Mouse (Mus musculus): ENCODE results near the gene Top1. TPM values are rescaled to one million over a fixed set of nuclear protein-coding genes. Genes with fewer than 3 reads are reported as not detected.

Gene Top1
- polyA plus RNA-seq, 1 experiment from 2014 or later: 101 TPM

DNA sequence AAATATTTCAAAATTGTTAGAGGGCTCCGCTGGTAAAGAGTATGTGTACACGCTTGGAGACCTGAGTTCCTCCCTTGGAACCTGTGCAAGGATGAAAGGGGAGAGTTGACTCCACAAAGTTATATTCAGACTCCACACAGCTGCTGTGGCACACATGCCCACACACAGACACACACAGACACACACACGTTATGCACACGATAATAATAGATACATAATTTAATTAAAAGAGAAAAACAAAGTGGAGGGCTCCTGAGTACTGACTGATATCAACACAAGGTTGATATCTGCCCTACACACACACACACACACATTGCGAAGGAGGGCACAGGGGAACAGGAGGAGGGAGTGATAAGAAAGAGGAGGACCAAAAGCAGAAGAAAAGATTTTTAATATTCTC, 26.4 kb upstream of the Top1 start:
- WGBS: 87% methylated on average over 5 of the region's 5 CpGs

DNA sequence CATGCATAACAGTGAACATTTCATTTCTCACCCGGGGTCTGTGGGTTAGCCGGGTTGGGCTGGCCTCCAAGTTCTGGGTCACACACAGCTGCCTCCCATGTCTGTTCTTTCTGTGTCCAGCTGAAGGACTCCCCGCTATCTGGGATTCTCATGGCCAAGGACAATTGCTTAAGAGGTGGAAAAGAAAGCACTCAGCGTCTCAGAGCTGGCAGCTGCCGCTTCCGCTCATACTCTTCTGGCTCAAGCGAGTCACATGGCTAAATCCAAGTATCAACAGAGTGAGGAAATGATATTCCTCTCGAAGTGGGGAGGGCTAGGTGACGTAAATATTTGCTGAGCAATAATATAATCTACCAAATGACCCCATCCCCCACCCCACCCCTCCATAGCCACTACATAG, 25.9 kb upstream of the Top1 start:
- Histone ChIP-seq H3K9me3 (ENCODE audit: control insufficient read depth, low read length) (no peaks in the 10 kb centered on the region), H3K9ac (replicated peaks; ENCODE audit: low read depth, low read length) (no peak overlapping the region), H3K27me3 (replicated peaks; ENCODE audit: control insufficient read depth, insufficient read depth, low read length) (no peaks in the 10 kb centered on the region), H3K27ac (ENCODE audit: low read length) (no peak overlapping the region), H3K36me3 (ENCODE audit: control insufficient read depth, insufficient read depth) (no peaks in the 10 kb centered on the region), H3K4me2 (ENCODE audit: low read length) (no peak overlapping the region), H3K4me1 (replicated peaks; ENCODE audit: control insufficient read depth, insufficient read depth, low read length) (peaks cover 40% of the 10 kb centered on the region), H3K4me3 (replicated peaks; ENCODE audit: low read length) (no peak overlapping the region)
- WGBS: 41% methylated on average over 9 of the region's 9 CpGs
- ATAC-seq: no peak

More for the DNA sequence above, 26.4 kb upstream of the Top1 start:
- H3K27me3 ChIP-seq (replicated peaks; ENCODE audit: control insufficient read depth, insufficient read depth, low read length): no peaks in the 10 kb centered on the region
- no peak overlapping the region; the same call in 1 of the 2 replicates for H3K27ac ChIP-seq (ENCODE audit: low read length)
- no peak overlapping the region for H3K9ac ChIP-seq (replicated peaks; ENCODE audit: low read depth, low read length)
- no peak for ATAC-seq
- peaks cover 40% of the 10 kb centered on the region for H3K4me1 ChIP-seq (replicated peaks; ENCODE audit: control insufficient read depth, insufficient read depth, low read length)
- no peak overlapping the region for H3K4me3 ChIP-seq (replicated peaks; ENCODE audit: low read length)
- no peak overlapping the region for H3K4me2 ChIP-seq (ENCODE audit: low read length)
- no peaks in the 10 kb centered on the region for H3K9me3 ChIP-seq (ENCODE audit: control insufficient read depth, low read length)
- H3K36me3 ChIP-seq (ENCODE audit: control insufficient read depth, insufficient read depth): no peaks in the 10 kb centered on the region

- Histone ChIP-seq H3K36me3 (ENCODE audit: control insufficient read depth, insufficient read depth) (no peaks in the 10 kb centered on the region), H3K4me2 (ENCODE audit: low read length) (no peak overlapping the region), H3K27me3 (replicated peaks; ENCODE audit: control insufficient read depth, insufficient read depth, low read length) (no peaks in the 10 kb centered on the region), H3K9me3 (ENCODE audit: control insufficient read depth, low read length) (no peaks in the 10 kb centered on the region), H3K4me1 (replicated peaks; ENCODE audit: control insufficient read depth, insufficient read depth, low read length) (peaks cover 40% of the 10 kb centered on the region), H3K4me3 (replicated peaks; ENCODE audit: low read length) (no peak overlapping the region), H3K27ac (ENCODE audit: low read length) (no peak overlapping the region), H3K9ac (replicated peaks; ENCODE audit: low read depth, low read length) (no peak overlapping the region)
- no peak for ATAC-seq
- 60% methylated on average over 6 of the region's 6 CpGs for WGBS
These were observed 25.3 kb upstream of the Top1 start for GRCm38 (mm10) chr2:160620279-160620963.

- no peaks in the 10 kb centered on the region for H3K9me3 ChIP-seq (ENCODE audit: control insufficient read depth, low read length)
- no peak overlapping the region for H3K27ac ChIP-seq (ENCODE audit: low read length)
- H3K27me3 ChIP-seq (replicated peaks; ENCODE audit: control insufficient read depth, insufficient read depth, low read length): no peaks in the 10 kb centered on the region
- peak; percentile 41 for ATAC-seq
- H3K4me2 ChIP-seq (ENCODE audit: low read length): no peak overlapping the region
- no peak overlapping the region for H3K9ac ChIP-seq (replicated peaks; ENCODE audit: low read depth, low read length)
- H3K4me3 ChIP-seq (replicated peaks; ENCODE audit: low read length): no peak overlapping the region
- H3K4me1 ChIP-seq (replicated peaks; ENCODE audit: control insufficient read depth, insufficient read depth, low read length): peaks cover 40% of the 10 kb centered on the region
- WGBS: 49% methylated on average over 11 of the region's 11 CpGs
- no peaks in the 10 kb centered on the region for H3K36me3 ChIP-seq (ENCODE audit: control insufficient read depth, insufficient read depth)
These were observed 24.7 kb upstream of the Top1 start for GRCm38 (mm10) chr2:160621001-160621448.

DNA sequence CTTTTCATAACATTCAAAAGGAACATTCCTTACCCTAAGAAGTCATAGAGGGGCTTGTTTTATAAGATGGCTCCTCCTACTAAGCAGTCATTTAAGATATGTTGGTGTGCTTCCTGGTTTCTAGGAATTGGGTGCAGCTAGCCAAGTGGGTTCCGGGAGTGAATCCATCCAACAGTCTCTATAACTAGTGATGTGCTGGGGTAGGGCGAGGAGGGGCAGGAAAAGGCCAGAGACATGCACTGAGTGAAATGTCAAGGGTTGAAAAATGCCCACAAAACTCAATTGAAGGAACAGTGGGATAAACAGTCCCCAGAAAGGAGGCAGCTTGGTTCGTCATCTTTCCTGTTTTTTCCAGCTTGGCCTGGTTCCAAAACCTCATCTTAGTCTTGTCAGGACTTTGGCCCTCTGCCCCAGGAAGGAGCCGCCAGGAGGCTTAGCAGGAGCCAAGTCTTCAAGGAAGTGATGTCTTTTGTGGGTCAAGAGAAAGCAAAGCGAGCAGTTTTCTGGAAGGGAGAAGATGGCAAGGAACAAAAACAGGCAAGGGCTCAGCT, 24.0 kb upstream of the Top1 start:
- peak overlapping the region; percentile 59; the same call in 1 of the 2 replicates for H3K27ac ChIP-seq (ENCODE audit: low read length)
- no peak overlapping the region for H3K4me3 ChIP-seq (replicated peaks; ENCODE audit: low read length)

DNA sequence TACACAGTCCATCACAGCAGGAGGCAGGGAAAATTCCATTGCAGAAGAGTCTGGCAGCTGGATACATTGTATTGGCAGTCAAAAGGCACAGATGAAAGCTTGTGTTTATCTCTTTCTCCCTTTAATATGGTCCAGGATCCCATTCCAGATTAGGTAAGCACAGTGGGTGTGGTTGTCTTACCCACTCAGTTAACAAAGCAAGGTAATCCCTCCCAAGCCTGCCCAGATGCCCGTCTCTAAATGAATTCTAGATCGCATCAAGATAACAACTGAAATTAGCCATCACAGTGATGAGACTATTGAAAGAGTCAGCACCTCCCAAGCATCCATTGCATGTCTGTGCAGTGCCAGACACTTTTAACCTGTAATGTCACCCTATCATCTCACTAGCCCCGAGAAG, 23.0 kb upstream of the Top1 start:
- H3K27ac ChIP-seq (ENCODE audit: low read length): no peak overlapping the region
- WGBS: 82% methylated on average over 3 of the region's 3 CpGs

More for the DNA sequence above, 24.0 kb upstream of the Top1 start:
- no peak overlapping the region for H3K9ac ChIP-seq (replicated peaks; ENCODE audit: low read depth, low read length)
- WGBS: 33% methylated on average over 5 of the region's 5 CpGs
- peaks cover 40% of the 10 kb centered on the region for H3K4me1 ChIP-seq (replicated peaks; ENCODE audit: control insufficient read depth, insufficient read depth, low read length)
- H3K9me3 ChIP-seq (ENCODE audit: control insufficient read depth, low read length): no peaks in the 10 kb centered on the region
- H3K4me2 ChIP-seq (ENCODE audit: low read length): no peak overlapping the region
- H3K36me3 ChIP-seq (ENCODE audit: control insufficient read depth, insufficient read depth): no peaks in the 10 kb centered on the region
- H3K27me3 ChIP-seq (replicated peaks; ENCODE audit: control insufficient read depth, insufficient read depth, low read length): no peaks in the 10 kb centered on the region
- ATAC-seq: peak; percentile 64

DNA sequence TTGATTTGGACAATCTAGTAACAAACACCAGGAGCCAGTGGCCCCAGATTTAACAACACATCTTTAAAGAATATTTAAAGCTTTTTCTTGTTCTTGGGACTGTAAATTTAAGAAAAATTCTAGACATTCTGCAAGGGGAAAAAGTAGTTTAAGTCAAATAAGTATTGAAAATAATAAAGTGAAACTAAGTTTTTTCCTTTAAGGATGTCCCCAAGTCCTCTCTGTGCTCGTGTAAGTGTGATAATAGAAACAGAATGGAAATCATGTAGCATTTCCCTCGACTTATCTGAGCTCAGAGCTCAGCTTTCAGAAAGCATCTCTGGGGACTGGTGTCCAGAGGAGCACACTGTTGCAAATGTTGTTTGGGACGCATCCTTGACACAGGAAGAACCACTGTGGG, 21.9 kb upstream of the Top1 start:
- Histone ChIP-seq H3K4me1 (replicated peaks; ENCODE audit: control insufficient read depth, insufficient read depth, low read length) (peaks cover 34% of the 10 kb centered on the region), H3K27ac (ENCODE audit: low read length) (no peak overlapping the region), H3K9ac (replicated peaks; ENCODE audit: low read depth, low read length) (no peak overlapping the region), H3K27me3 (replicated peaks; ENCODE audit: control insufficient read depth, insufficient read depth, low read length) (no peaks in the 10 kb centered on the region), H3K9me3 (ENCODE audit: control insufficient read depth, low read length) (no peaks in the 10 kb centered on the region), H3K36me3 (ENCODE audit: control insufficient read depth, insufficient read depth) (no peaks in the 10 kb centered on the region), H3K4me3 (replicated peaks; ENCODE audit: low read length) (no peak overlapping the region), H3K4me2 (ENCODE audit: low read length) (no peak overlapping the region)
- 86% methylated on average over 3 of the region's 3 CpGs for WGBS
- no peak for ATAC-seq

More for the DNA sequence above, 23.0 kb upstream of the Top1 start:
- H3K27me3 ChIP-seq (replicated peaks; ENCODE audit: control insufficient read depth, insufficient read depth, low read length): no peaks in the 10 kb centered on the region
- H3K4me2 ChIP-seq (ENCODE audit: low read length): no peak overlapping the region
- no peaks in the 10 kb centered on the region for H3K9me3 ChIP-seq (ENCODE audit: control insufficient read depth, low read length)
- H3K36me3 ChIP-seq (ENCODE audit: control insufficient read depth, insufficient read depth): no peaks in the 10 kb centered on the region
- H3K4me1 ChIP-seq (replicated peaks; ENCODE audit: control insufficient read depth, insufficient read depth, low read length): peaks cover 40% of the 10 kb centered on the region
- no peak overlapping the region for H3K9ac ChIP-seq (replicated peaks; ENCODE audit: low read depth, low read length)
- no peak overlapping the region for H3K4me3 ChIP-seq (replicated peaks; ENCODE audit: low read length)
- no peak for ATAC-seq

DNA sequence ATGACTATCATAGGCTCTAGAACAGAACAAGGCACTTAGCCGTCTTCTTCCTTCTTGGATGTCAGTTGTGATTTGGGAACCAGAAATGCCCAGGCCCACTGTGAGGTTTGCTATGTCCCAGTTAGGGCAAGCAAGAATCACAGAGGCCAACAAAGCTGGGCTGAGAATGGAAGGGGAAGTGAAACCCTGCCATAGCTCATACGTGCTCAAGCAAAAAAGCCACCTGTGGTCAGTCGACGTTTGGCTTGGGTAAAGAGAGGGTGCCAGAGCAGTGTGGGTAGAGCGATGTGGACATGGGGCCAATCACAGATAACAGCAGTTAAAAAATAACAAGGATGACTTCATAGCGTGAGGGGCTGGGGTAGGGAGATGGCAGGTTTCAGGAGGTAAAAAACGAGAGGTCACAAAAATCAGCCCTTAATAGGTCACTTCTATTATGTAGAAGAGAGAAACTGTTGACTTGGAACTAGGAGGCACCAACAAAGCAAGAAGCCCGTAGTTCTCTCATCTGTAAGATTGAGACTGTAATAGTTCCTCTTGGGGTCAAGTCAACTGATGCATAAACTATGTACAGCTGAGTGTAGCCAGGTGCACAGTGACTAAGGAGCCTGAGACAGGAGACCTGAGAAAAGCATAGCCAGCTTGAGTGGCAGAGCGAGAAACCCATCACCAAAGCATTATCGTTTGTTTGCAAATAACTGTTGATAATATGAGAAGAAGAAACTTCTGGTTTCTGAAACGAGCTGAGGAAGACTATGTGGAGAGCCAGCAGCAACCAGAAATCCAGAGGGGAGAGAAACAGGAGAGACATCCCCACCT, 18.3 kb upstream of the Top1 start:
- ATAC-seq: no peak
- Histone ChIP-seq H3K4me2 (ENCODE audit: low read length) (no peak overlapping the region), H3K27me3 (replicated peaks; ENCODE audit: control insufficient read depth, insufficient read depth, low read length) (no peaks in the 10 kb centered on the region), H3K4me1 (replicated peaks; ENCODE audit: control insufficient read depth, insufficient read depth, low read length) (no peaks in the 10 kb centered on the region), H3K9ac (replicated peaks; ENCODE audit: low read depth, low read length) (no peak overlapping the region), H3K36me3 (ENCODE audit: control insufficient read depth, insufficient read depth) (no peaks in the 10 kb centered on the region), H3K9me3 (ENCODE audit: control insufficient read depth, low read length) (no peaks in the 10 kb centered on the region), H3K4me3 (replicated peaks; ENCODE audit: low read length) (no peak overlapping the region), H3K27ac (ENCODE audit: low read length) (no peak overlapping the region)
- 92% methylated on average over 11 of the region's 11 CpGs for WGBS

GRCm38 (mm10) chr2:160628055-160628454, 17.6 kb upstream of the Top1 start:
- Histone ChIP-seq H3K27ac (ENCODE audit: low read length) (no peak overlapping the region), H3K36me3 (ENCODE audit: control insufficient read depth, insufficient read depth) (no peaks in the 10 kb centered on the region), H3K4me3 (replicated peaks; ENCODE audit: low read length) (no peak overlapping the region), H3K9me3 (ENCODE audit: control insufficient read depth, low read length) (no peaks in the 10 kb centered on the region), H3K9ac (replicated peaks; ENCODE audit: low read depth, low read length) (no peak overlapping the region), H3K4me2 (ENCODE audit: low read length) (no peak overlapping the region), H3K4me1 (replicated peaks; ENCODE audit: control insufficient read depth, insufficient read depth, low read length) (no peaks in the 10 kb centered on the region), H3K27me3 (replicated peaks; ENCODE audit: control insufficient read depth, insufficient read depth, low read length) (no peaks in the 10 kb centered on the region)
- no peak for ATAC-seq
- 72% methylated on average over 5 of the region's 5 CpGs for WGBS
